32 mouse cellular contexts compared by ENCODE assay signal in genomic region chr12:111971231-111971686, GRCm38 (mm10). TPM values are rescaled to one million over a fixed set of nuclear protein-coding genes. Genes with fewer than 3 reads are reported as not detected.
A peak's percentile ranks its signal among the peaks of the same experiment; 100 is the strongest.
DNase-seq lines count a peak whose midpoint lies in the region; ATAC-seq and TF ChIP-seq lines count a peak whose summit lies in the region.
"Had no signal": no experiment of that assay in that cellular context is flagged by ENCODE, and none has a peak within 500 bp of the region (broad histone marks: within the 10 kb centered on the region; RNA-seq: fewer than 3 reads in every experiment).

TSS of gene Tdrd9 (plus strand) at chr12:111971559.

- intact Hi-C loops in left cerebral cortex, adult 2 months (cut with DNase I), result no loop called here

- TF ChIP-seq CTCF in midbrain, postnatal 0 days (IDR thresholded peaks at IDR 0.05), result no peak
- TF ChIP-seq CTCF in MEL (IDR thresholded peaks at IDR 0.05 in 2 of 3, conservative IDR thresholded peaks at IDR 0.05 in 1 of 3; ENCODE audit: control insufficient read depth in 1 of 3, insufficient read depth in 1 of 3, low read depth in 2 of 3, low read length in 3 of 3, poor library complexity in 1 of 3, severe bottlenecking in 1 of 3), result no peak
- no peak for TF ChIP-seq CTCF in left cerebral cortex, adult 2 months (IDR thresholded peaks at IDR 0.05)

- no peaks in the 10 kb centered on the region for H3K9me3 ChIP-seq in midbrain, embryonic 11.5 days (ENCODE audit: control insufficient read depth, low read length)
- no peaks in the 10 kb centered on the region for H3K9me3 ChIP-seq in midbrain, postnatal 0 days (ENCODE audit: low read length)
- H3K9me3 ChIP-seq in MEL (replicated peaks; ENCODE audit: insufficient read depth, low read length), result no peaks in the 10 kb centered on the region
- H3K9me3 ChIP-seq: embryonic facial prominence, embryonic 10.5 days; embryonic facial prominence, embryonic 13.5 days; forebrain, embryonic 12.5 days; forebrain, embryonic 15.5 days; heart, embryonic 12.5 days; heart, embryonic 15.5 days; hindbrain, embryonic 10.5 days; hindbrain, embryonic 13.5 days had no signal

- peak; percentile 91 to 96 for TF ChIP-seq POLR2A in MEL (IDR thresholded peaks at IDR 0.05; ENCODE audit: control insufficient read depth in 1 of 2, insufficient read depth in 1 of 2, low read depth in 1 of 2, low read length in 2 of 2, poor library complexity in 1 of 2)

- H3K4me2 ChIP-seq in midbrain, embryonic 11.5 days, result no peak within 1 kb of the TSS
- no peak within 1 kb of the TSS for H3K4me2 ChIP-seq in midbrain, postnatal 0 days (ENCODE audit: low read depth, low read length, poor library complexity, severe bottlenecking)
- H3K4me2 ChIP-seq: embryonic facial prominence, embryonic 13.5 days; forebrain, embryonic 12.5 days; forebrain, embryonic 15.5 days; heart, embryonic 12.5 days; heart, embryonic 15.5 days; hindbrain, embryonic 13.5 days had no signal

- no peak for ATAC-seq in midbrain, embryonic 11.5 days (ENCODE audit: low FRiP score)
- no peak for ATAC-seq in midbrain, postnatal 0 days (ENCODE audit: low FRiP score)
- ATAC-seq: activated CD4-positive, CD25-positive, alpha-beta regulatory T cell, adult 4 months; CD4-positive, CD25-positive, alpha-beta regulatory T cell, adult 4 months; forebrain, embryonic 15.5 days; hindbrain, embryonic 16.5 days; Patski had no signal

- no peak for TF ChIP-seq RAD21 in MEL (IDR thresholded peaks at IDR 0.05; ENCODE audit: low read depth, low read length)

- H3K27me3 ChIP-seq in midbrain, embryonic 11.5 days (ENCODE audit: control insufficient read depth, insufficient read depth, low read length), result no peaks in the 10 kb centered on the region
- no peaks in the 10 kb centered on the region for H3K27me3 ChIP-seq in midbrain, postnatal 0 days (ENCODE audit: insufficient read depth, low read length)
- H3K27me3 ChIP-seq in MEL (ENCODE audit: control insufficient read depth in 1 of 2, insufficient read depth in 2 of 2, low read length in 2 of 2), result no peaks in the 10 kb centered on the region
- H3K27me3 ChIP-seq: embryonic facial prominence, embryonic 13.5 days; forebrain, embryonic 12.5 days; forebrain, embryonic 15.5 days; heart, embryonic 12.5 days; heart, embryonic 15.5 days; hindbrain, embryonic 13.5 days had no signal

- peaks cover 39% of the 10 kb centered on the region for H3K79me2 ChIP-seq in MEL (ENCODE audit: control insufficient read depth, insufficient read depth, low read length, poor library complexity)

- H3K9ac ChIP-seq in midbrain, embryonic 11.5 days (ENCODE audit: low read length), result no peak within 1 kb of the TSS
- H3K9ac ChIP-seq in midbrain, postnatal 0 days (replicated peaks; ENCODE audit: low read length, poor library complexity, severe bottlenecking), result no peak within 1 kb of the TSS
- peak within 1 kb of the TSS; percentile 74 for H3K9ac ChIP-seq in MEL (ENCODE audit: control insufficient read depth, low read depth, low read length, poor library complexity, severe bottlenecking)
- H3K9ac ChIP-seq: embryonic facial prominence, embryonic 13.5 days; forebrain, embryonic 12.5 days; forebrain, embryonic 15.5 days; heart, embryonic 12.5 days; heart, embryonic 15.5 days; hindbrain, embryonic 13.5 days had no signal

- no peak within 1 kb of the TSS for H3K27ac ChIP-seq in midbrain, embryonic 11.5 days (ENCODE audit: low read depth, low read length)
- H3K27ac ChIP-seq in midbrain, postnatal 0 days (ENCODE audit: low read depth, low read length), result no peak within 1 kb of the TSS
- peak within 1 kb of the TSS; percentile 80 for H3K27ac ChIP-seq in MEL (ENCODE audit: control insufficient read depth, low read depth, low read length)
- no peak within 1 kb of the TSS for H3K27ac ChIP-seq in left cerebral cortex, adult 2 months
- H3K27ac ChIP-seq: embryonic facial prominence, embryonic 10.5 days; embryonic facial prominence, embryonic 13.5 days; forebrain, embryonic 12.5 days; forebrain, embryonic 15.5 days; heart, embryonic 15.5 days; hindbrain, embryonic 10.5 days; hindbrain, embryonic 13.5 days had no signal

- peaks cover under 1% of the 10 kb centered on the region for H3K4me1 ChIP-seq in midbrain, embryonic 11.5 days (ENCODE audit: control insufficient read depth, insufficient read depth, low read length)
- H3K4me1 ChIP-seq in midbrain, postnatal 0 days (ENCODE audit: insufficient read depth, low read length), result no peaks in the 10 kb centered on the region
- H3K4me1 ChIP-seq in MEL (ENCODE audit: control insufficient read depth in 1 of 2, insufficient read depth in 2 of 2, low read length in 2 of 2), result peaks cover 5 to 8% of the 10 kb centered on the region in 2 experiments; a peak in 2 of 4 replicates

- WGBS in midbrain, embryonic 11.5 days, result 91% methylated on average over 18 of the region's 18 CpGs
- WGBS in midbrain, postnatal 0 days, result 88% methylated on average over 18 of the region's 18 CpGs

- peak; percentile 64 to 89 for TF ChIP-seq EP300 in MEL (IDR thresholded peaks at IDR 0.05; ENCODE audit: low read depth in 1 of 2, low read length in 2 of 2)

- DNase-seq in midbrain, embryonic 11.5 days (ENCODE audit: low spot score, missing footprints), result peak; percentile 69
- no peak for DNase-seq in midbrain, postnatal 0 days (ENCODE audit: low spot score)
- peak; percentile 99 for DNase-seq in MEL (ENCODE audit: low read depth, low spot score)
- DNase-seq in ZHBTc4 (ENCODE audit: low read depth, low spot score), result peak; percentile 55
- peak; percentile 91 for DNase-seq in testis, postnatal 14 days (ENCODE audit: low spot score)
- DNase-seq in spleen, postnatal 10 days (ENCODE audit: low spot score in 2 of 2), result no peak
- no peak for DNase-seq in ovary, postnatal 36 days (ENCODE audit: low spot score)
- DNase-seq in left cerebral cortex, adult 2 months (ENCODE audit: extremely low spot score in 1 of 2, low spot score in 2 of 2), result no peak
- DNase-seq: adrenal gland, adult 8-10 months; adrenal gland, postnatal 25 days; B cell, adult 2 months; cerebellum, adult 11-12 months; cerebellum, adult 9-10 months; cerebellum, postnatal 14 days; embryo, embryonic 11 days; gastrocnemius, postnatal 25 days; heart, adult 18-20 months; heart, postnatal 10 days; heart, postnatal 36 days had no signal

- no peaks in the 10 kb centered on the region for H3K36me3 ChIP-seq in midbrain, embryonic 11.5 days (ENCODE audit: control insufficient read depth, insufficient read depth, low read length)
- no peaks in the 10 kb centered on the region for H3K36me3 ChIP-seq in midbrain, postnatal 0 days (ENCODE audit: insufficient read depth, low read length)
- H3K36me3 ChIP-seq in MEL (ENCODE audit: control insufficient read depth in 1 of 2, insufficient read depth in 2 of 2, low read length in 2 of 2), result peaks cover 0 to 12% of the 10 kb centered on the region in 2 experiments; a peak in 2 of 4 replicates
- H3K36me3 ChIP-seq: embryonic facial prominence, embryonic 10.5 days; embryonic facial prominence, embryonic 13.5 days; forebrain, embryonic 12.5 days; forebrain, embryonic 15.5 days; heart, embryonic 12.5 days; heart, embryonic 15.5 days; hindbrain, embryonic 10.5 days; hindbrain, embryonic 13.5 days had no signal

- no peak within 1 kb of the TSS for H3K4me3 ChIP-seq in midbrain, embryonic 11.5 days (ENCODE audit: low read depth, low read length)
- no peak within 1 kb of the TSS for H3K4me3 ChIP-seq in midbrain, postnatal 0 days (ENCODE audit: low read depth, low read length)
- peak within 1 kb of the TSS; percentile 46 to 65 for H3K4me3 ChIP-seq in MEL (ENCODE audit: control insufficient read depth in 1 of 2, insufficient read depth in 1 of 2, low read depth in 2 of 2, low read length in 2 of 2)
- H3K4me3 ChIP-seq in left cerebral cortex, adult 2 months, result no peak within 1 kb of the TSS
- H3K4me3 ChIP-seq: embryonic facial prominence, embryonic 10.5 days; embryonic facial prominence, embryonic 13.5 days; erythroblast, embryonic 14.5 days; forebrain, embryonic 12.5 days; forebrain, embryonic 15.5 days; heart, embryonic 12.5 days; heart, embryonic 15.5 days; hindbrain, embryonic 10.5 days; hindbrain, embryonic 13.5 days had no signal

TF ChIP-seq in MEL, 35 proteins besides CTCF, POLR2A, EP300 and RAD21 (continues in another document):
- TF ChIP-seq BHLHE40 (IDR thresholded peaks at IDR 0.05; ENCODE audit: borderline replicate concordance, low read depth, low read length) (peak; percentile 100), TBP (IDR thresholded peaks at IDR 0.05; ENCODE audit: low read depth, low read length) (peak; percentile 88), ZKSCAN1 (IDR thresholded peaks at IDR 0.05; ENCODE audit: low read depth, low read length) (no peak), E2F4 (IDR thresholded peaks at IDR 0.05; ENCODE audit: borderline replicate concordance, low read depth, low read length) (no peak), MEF2A (IDR thresholded peaks at IDR 0.05; ENCODE audit: extremely low read depth, insufficient replicate concordance, low read depth, low read length, poor library complexity, severe bottlenecking) (no peak), SMC3 (IDR thresholded peaks at IDR 0.05; ENCODE audit: low read depth, low read length) (no peak), MYC (IDR thresholded peaks at IDR 0.05; ENCODE audit: low read depth, low read length) (peak; percentile 100), MXI1 (IDR thresholded peaks at IDR 0.05; ENCODE audit: low read depth, low read length) (peak; percentile 97), UBTF (IDR thresholded peaks at IDR 0.05; ENCODE audit: borderline replicate concordance, insufficient read depth, low read depth, low read length) (no peak; the same call in 1 of the 2 replicates), USF2 (IDR thresholded peaks at IDR 0.05; ENCODE audit: borderline replicate concordance in 1 of 2, insufficient read depth in 1 of 2, low read depth in 1 of 2, low read length in 2 of 2) (peak; percentile 62 to 96; a peak in 3 of 4 replicates), POLR2AphosphoS2 (IDR thresholded peaks at IDR 0.05; ENCODE audit: low read length) (0 out of 2 replicates have a peak, but pooled peaks have one; percentile 63), ZMIZ1 (IDR thresholded peaks at IDR 0.05; ENCODE audit: low read depth, low read length) (peak; percentile 95), NELFE (IDR thresholded peaks at IDR 0.05; ENCODE audit: low read depth, low read length) (peak; percentile 95), ELF1 (IDR thresholded peaks at IDR 0.05; ENCODE audit: low read depth, low read length) (no peak; the same call in 1 of the 2 replicates), ZNF384 (IDR thresholded peaks at IDR 0.05; ENCODE audit: low read depth, low read length) (no peak), MAX (IDR thresholded peaks at IDR 0.05; ENCODE audit: low read length) (peak; percentile 100)

RNA-seq across cellular contexts. Expression of gene Tdrd9, which starts in this region (rescaled TPM):
- 0.87 and 1.4 TPM in 2 replicates for polyA plus RNA-seq in midbrain, embryonic 11.5 days (2014; fragmentation: Nextera tagmentation; extraction: Ambion mirVana)
- total RNA-seq in midbrain, postnatal 0 days (2014; rRNA removed), result 0.19 and 1.5 TPM in 2 replicates
- 0.26 and 0.39 TPM in 2 replicates for polyA plus RNA-seq in midbrain, postnatal 0 days (2015; fragmentation: Nextera tagmentation; extraction: Ambion mirVana)
- total RNA-seq in MEL (2012; rRNA removed), result 24.5 and 46.5 TPM in 2 replicates
- polyA plus RNA-seq in MEL (2012; ENCODE audit: insufficient read depth in 1 of 2, insufficient read length in 2 of 2, low read depth in 1 of 2, low replicate concordance in 2 of 2, missing spikeins in 1 of 2), result 10 to 100 TPM in 1 of 2 experiments, not detected in 1; 28.9 TPM
- total RNA-seq in left cerebral cortex, adult 2 months (2021), result under 1 TPM; 0.56 to 0.57 TPM
- total RNA-seq: adrenal gland, postnatal 25 days had no signal
- polyA plus RNA-seq: activated CD4-positive, CD25-positive, alpha-beta regulatory T cell, adult 4 months; CD4-positive, CD25-positive, alpha-beta regulatory T cell, adult 4 months; erythroblast, embryonic 14.5 days had no signal

Comparison
In these comparisons a context has a peak if more than half of its experiments do, and no peak if none do; other contexts are left out.
1. RNA of gene Tdrd9 (total RNA-seq): 24.5 to 46.5 TPM in MEL; 0.19 to 1.5 TPM in midbrain, postnatal 0 days and 0.56 to 0.57 TPM in left cerebral cortex, adult 2 months; every median in the first group is over 10 times any median in the second.
2. DNase-seq: peak in midbrain, embryonic 11.5 days (single experiment), MEL (single experiment), ZHBTc4 (single experiment) and testis, postnatal 14 days (single experiment); none in midbrain, postnatal 0 days (single experiment), spleen, postnatal 10 days (0 of 2), ovary, postnatal 36 days (single experiment) and left cerebral cortex, adult 2 months (0 of 2).
3. H3K4me3 ChIP-seq: peak in MEL (2 of 2); none in midbrain, embryonic 11.5 days (single experiment), midbrain, postnatal 0 days (single experiment) and left cerebral cortex, adult 2 months (single experiment).